Mouse (Mus musculus) thymus, adult 2 months (tissue): ENCODE results near the gene Pla2g4d.

ENCODE experiments used
- CTCF ChIP-seq: fragments of 200-500 bp; IDR thresholded peaks from 2 replicates; pipeline ENCODE4 v1.5.1; 2012; ENCODE audit warnings: mild to moderate bottlenecking, control low read depth, low read length, moderate library complexity, borderline replicate concordance; ENCODE audit not compliant: control insufficient read depth, poor library complexity, insufficient read depth; ENCODE audit errors: extremely low read depth
- POLR2A ChIP-seq: fragments of 200-500 bp; IDR thresholded peaks from 2 replicates; pipeline ENCODE4 v1.6.1; 2012; ENCODE audit warnings: mild to moderate bottlenecking, low read length, control low read depth, moderate library complexity; ENCODE audit not compliant: control insufficient read depth, poor library complexity, insufficient read depth; ENCODE audit errors: extremely low read depth

GRCm38 (mm10) chr2:120264858-120265257 lies 24.1 kb downstream of the Pla2g4d start:
- TF ChIP-seq POLR2A (no peak), CTCF (no peak)
